Mouse (Mus musculus): ENCODE data around the gene Spag5.
A peak's percentile ranks its signal among the peaks of the same experiment; 100 is the strongest.

DNA sequence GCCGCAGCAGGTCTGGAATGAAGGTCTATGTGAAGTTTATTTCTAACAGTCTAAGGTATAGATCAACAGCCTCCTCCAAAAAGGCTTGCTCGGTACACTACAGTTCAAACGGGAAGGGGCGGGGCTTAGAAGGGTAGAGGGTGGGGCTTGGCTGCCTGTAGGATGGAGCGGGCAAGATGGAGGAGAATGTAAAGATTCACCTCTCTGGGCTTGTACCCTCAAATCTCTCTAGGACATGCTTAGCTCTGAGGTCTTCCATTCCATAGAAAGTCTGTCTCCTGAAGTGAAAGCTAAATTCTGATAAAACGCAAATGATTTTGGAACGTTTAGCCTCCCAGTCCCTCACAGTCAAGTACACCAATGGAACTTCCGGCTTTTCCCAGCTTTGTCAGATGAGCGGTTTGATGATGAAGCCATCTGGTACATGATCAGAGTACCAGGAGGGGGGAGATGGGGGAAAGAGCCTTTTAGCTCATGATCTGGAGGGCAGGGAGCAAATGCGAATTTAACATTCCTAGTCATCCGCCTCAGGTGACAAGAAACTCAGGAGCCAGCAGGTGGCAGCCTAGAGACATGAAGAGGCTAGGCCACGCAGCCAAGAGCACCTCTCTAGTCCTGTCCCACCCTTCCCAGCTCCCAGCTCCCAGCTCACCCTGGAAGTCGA, 58.9 kb downstream of the Spag5 start:
- peak; percentile 76 for TF ChIP-seq CTCF (IDR thresholded peaks at IDR 0.05; ENCODE audit: extremely low read depth, insufficient read depth, low read length)
- no peak for TF ChIP-seq POLR2A (IDR thresholded peaks at IDR 0.05; ENCODE audit: extremely low read depth, insufficient read depth, low read length)

Data from cortical plate, adult 2 months (tissue).